Mouse (Mus musculus) erythroblast, embryonic 14.5 days (primary cell): ENCODE data around the gene Brms1.

ENCODE experiments used
- GATA1 ChIP-seq: IDR thresholded peaks from 2 replicates; pipeline ENCODE4 v1.6.1; 2012; ENCODE audit warnings: low read length, inconsistent platforms, mixed read lengths
- TAL1 ChIP-seq: IDR thresholded peaks from 3 replicates; pipeline ENCODE4 v1.6.1; 2012; ENCODE audit warnings: low read length, inconsistent platforms, mixed read lengths

DNA sequence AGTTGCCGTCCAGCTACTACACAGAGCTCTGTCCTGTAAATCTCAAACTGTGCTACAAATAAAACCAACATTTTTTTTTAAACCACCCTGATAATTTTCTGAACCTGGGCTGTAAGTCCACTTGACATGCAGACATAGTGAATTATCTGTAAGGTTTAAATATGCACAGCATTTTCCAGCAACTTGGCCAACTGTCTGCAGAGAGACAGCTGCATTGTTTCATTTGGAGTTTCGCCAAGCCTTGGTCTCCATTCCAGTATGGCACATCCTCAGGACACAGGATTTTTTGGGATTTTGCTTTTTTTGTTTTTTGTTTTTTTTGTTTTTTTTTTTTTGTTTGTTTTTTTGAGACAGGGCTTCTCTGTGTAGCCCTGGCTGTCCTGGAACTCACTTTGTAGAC lies 19.7 kb upstream of the Brms1 start:
- TF ChIP-seq GATA1 (no peak), TAL1 (no peak)
